Mouse (Mus musculus): ENCODE measurements around the gene Nptx1. TPM values are rescaled to one million over a fixed set of nuclear protein-coding genes. Genes with fewer than 3 reads are reported as not detected.

The Nptx1 gene
- polyA plus RNA-seq, 1 experiment from 2014 or later: 0.66 TPM

GRCm38 (mm10) chr11:119521920-119522710 is 25.4 kb downstream of the Nptx1 start:
- no peak overlapping the region for H3K27ac ChIP-seq (replicated peaks)
- no peak overlapping the region for H3K4me2 ChIP-seq
- peaks cover 3% of the 10 kb centered on the region for H3K4me1 ChIP-seq
- no peak overlapping the region for H3K9ac ChIP-seq
- H3K4me3 ChIP-seq: no peak overlapping the region
- no peak for ATAC-seq (ENCODE audit: extremely low read depth, insufficient number of reproducible peaks, low FRiP score, low TSS enrichment)
- no peaks in the 10 kb centered on the region for H3K36me3 ChIP-seq
- 69% methylated on average over 6 of the region's 6 CpGs for WGBS
- H3K9me3 ChIP-seq: no peaks in the 10 kb centered on the region
- peaks cover 10% of the 10 kb centered on the region; the same call in 1 of the 2 replicates for H3K27me3 ChIP-seq (replicated peaks)

- Histone ChIP-seq H3K4me2 (no peak overlapping the region), H3K4me3 (no peak overlapping the region), H3K9me3 (no peaks in the 10 kb centered on the region), H3K4me1 (peaks cover 3% of the 10 kb centered on the region), H3K27me3 (replicated peaks) (peaks cover 22% of the 10 kb centered on the region), H3K27ac (replicated peaks) (no peak overlapping the region), H3K36me3 (no peaks in the 10 kb centered on the region), H3K9ac (no peak overlapping the region)
- no peak for ATAC-seq (ENCODE audit: extremely low read depth, insufficient number of reproducible peaks, low FRiP score, low TSS enrichment)
These were observed 26.9 kb downstream of the Nptx1 start for GRCm38 (mm10) chr11:119520713-119521063.

GRCm38 (mm10) chr11:119520005-119520712 is 27.4 kb downstream of the Nptx1 start:
- Histone ChIP-seq H3K27me3 (replicated peaks) (peaks cover 28% of the 10 kb centered on the region), H3K4me1 (peaks cover 4% of the 10 kb centered on the region), H3K36me3 (no peaks in the 10 kb centered on the region), H3K4me3 (no peak overlapping the region), H3K4me2 (no peak overlapping the region), H3K27ac (replicated peaks) (no peak overlapping the region), H3K9me3 (no peaks in the 10 kb centered on the region), H3K9ac (no peak overlapping the region)
- no peak for ATAC-seq (ENCODE audit: extremely low read depth, insufficient number of reproducible peaks, low FRiP score, low TSS enrichment)
- WGBS: 45% methylated on average over 5 of the region's 5 CpGs

- Histone ChIP-seq H3K27ac (replicated peaks) (no peak overlapping the region), H3K9ac (no peak overlapping the region), H3K36me3 (no peaks in the 10 kb centered on the region), H3K4me2 (no peak overlapping the region), H3K9me3 (no peaks in the 10 kb centered on the region), H3K27me3 (replicated peaks) (peaks cover 35% of the 10 kb centered on the region), H3K4me1 (peaks cover 7% of the 10 kb centered on the region; the same call in 1 of the 2 replicates), H3K4me3 (no peak overlapping the region)
- WGBS: 83% methylated on average over 1 of the region's 1 CpGs
- no peak for ATAC-seq (ENCODE audit: extremely low read depth, insufficient number of reproducible peaks, low FRiP score, low TSS enrichment)
These were observed 28.2 kb downstream of the Nptx1 start for GRCm38 (mm10) chr11:119519387-119519786.

GRCm38 (mm10) chr11:119516677-119517361 is 30.7 kb downstream of the Nptx1 start:
- Histone ChIP-seq H3K9ac (no peak overlapping the region), H3K9me3 (no peaks in the 10 kb centered on the region), H3K27ac (replicated peaks) (no peak overlapping the region), H3K36me3 (no peaks in the 10 kb centered on the region), H3K4me1 (peaks cover 7% of the 10 kb centered on the region; the same call in 1 of the 2 replicates), H3K27me3 (replicated peaks) (peaks cover 57% of the 10 kb centered on the region), H3K4me3 (no peak overlapping the region), H3K4me2 (no peak overlapping the region)
- ATAC-seq (ENCODE audit: extremely low read depth, insufficient number of reproducible peaks, low FRiP score, low TSS enrichment): no peak
- WGBS: 64% methylated on average over 12 of the region's 12 CpGs

GRCm38 (mm10) chr11:119515823-119516676 is 31.5 kb downstream of the Nptx1 start:
- no peak overlapping the region for H3K4me3 ChIP-seq
- H3K27me3 ChIP-seq (replicated peaks): peaks cover 57% of the 10 kb centered on the region
- H3K9ac ChIP-seq: no peak overlapping the region
- no peak for ATAC-seq (ENCODE audit: extremely low read depth, insufficient number of reproducible peaks, low FRiP score, low TSS enrichment)
- H3K27ac ChIP-seq (replicated peaks): no peak overlapping the region
- peaks cover 7% of the 10 kb centered on the region; the same call in 1 of the 2 replicates for H3K4me1 ChIP-seq
- H3K36me3 ChIP-seq: no peaks in the 10 kb centered on the region
- no peak overlapping the region for H3K4me2 ChIP-seq
- WGBS: 64% methylated on average over 16 of the region's 16 CpGs
- H3K9me3 ChIP-seq: no peaks in the 10 kb centered on the region

GRCm38 (mm10) chr11:119514967-119515636 is 32.5 kb downstream of the Nptx1 start:
- Histone ChIP-seq H3K27ac (replicated peaks) (no peak overlapping the region), H3K27me3 (replicated peaks) (peaks cover 57% of the 10 kb centered on the region), H3K4me1 (peaks cover 7% of the 10 kb centered on the region; the same call in 1 of the 2 replicates), H3K4me3 (peak overlapping the region; percentile 34), H3K9ac (peak overlapping the region; percentile 50; the same call in 1 of the 2 replicates), H3K9me3 (no peaks in the 10 kb centered on the region), H3K4me2 (peak overlapping the region; percentile 62), H3K36me3 (no peaks in the 10 kb centered on the region)
- WGBS: 3% methylated on average over 21 of the region's 21 CpGs
- no peak for ATAC-seq (ENCODE audit: extremely low read depth, insufficient number of reproducible peaks, low FRiP score, low TSS enrichment)

- no peak overlapping the region for H3K9ac ChIP-seq
- H3K27me3 ChIP-seq (replicated peaks): peaks cover 57% of the 10 kb centered on the region
- H3K9me3 ChIP-seq: no peaks in the 10 kb centered on the region
- 0 out of 2 replicates have a peak, but pooled peaks cover under 1% of the 10 kb centered on the region for H3K36me3 ChIP-seq
- H3K4me3 ChIP-seq: peak overlapping the region; percentile 34
- H3K4me1 ChIP-seq: peaks cover 7% of the 10 kb centered on the region; the same call in 1 of the 2 replicates
- 52% methylated on average over 16 of the region's 16 CpGs for WGBS
- H3K27ac ChIP-seq (replicated peaks): no peak overlapping the region
- no peak for ATAC-seq (ENCODE audit: extremely low read depth, insufficient number of reproducible peaks, low FRiP score, low TSS enrichment)
- H3K4me2 ChIP-seq: peak overlapping the region; percentile 62
These were observed 33.3 kb downstream of the Nptx1 start for GRCm38 (mm10) chr11:119514108-119514860.

GRCm38 (mm10) chr11:119513038-119513659 is 34.4 kb downstream of the Nptx1 start:
- no peak overlapping the region for H3K9ac ChIP-seq
- 45% methylated on average over 9 of the region's 9 CpGs for WGBS
- H3K4me1 ChIP-seq: peaks cover 7% of the 10 kb centered on the region; the same call in 1 of the 2 replicates
- no peaks in the 10 kb centered on the region for H3K9me3 ChIP-seq
- ATAC-seq (ENCODE audit: extremely low read depth, insufficient number of reproducible peaks, low FRiP score, low TSS enrichment): no peak
- H3K27ac ChIP-seq (replicated peaks): no peak overlapping the region
- H3K36me3 ChIP-seq: peaks cover 11% of the 10 kb centered on the region
- no peak overlapping the region for H3K4me2 ChIP-seq
- H3K4me3 ChIP-seq: no peak overlapping the region
- peaks cover 55% of the 10 kb centered on the region for H3K27me3 ChIP-seq (replicated peaks)
